ENCODE assay signal across 21 mouse cellular contexts in genomic region chr4:141930001-141930400, GRCm38 (mm10). TPM values are rescaled to one million over a fixed set of nuclear protein-coding genes. Genes with fewer than 3 reads are reported as not detected.
DNase-seq lines count a peak whose midpoint lies in the region; ATAC-seq and TF ChIP-seq lines count a peak whose summit lies in the region.
"Had no signal": no experiment of that assay in that cellular context is flagged by ENCODE, and none has a peak within 500 bp of the region (broad histone marks: within the 10 kb centered on the region; RNA-seq: fewer than 3 reads in every experiment).

No protein-coding gene starts in this region.

- H3K27me3 ChIP-seq in liver, adult 2 months (ENCODE audit: control insufficient read depth, insufficient read depth, low read length) = no peaks in the 10 kb centered on the region
- no peaks in the 10 kb centered on the region; the same call in 1 of the 2 replicates for H3K27me3 ChIP-seq in liver, embryonic 12.5 days (replicated peaks)
- H3K27me3 ChIP-seq in hindbrain, embryonic 11.5 days (ENCODE audit: control insufficient read depth, insufficient read depth, low read length) = no peaks in the 10 kb centered on the region
- H3K27me3 ChIP-seq: CH12.LX; forebrain, embryonic 13.5 days; heart, embryonic 15.5 days; hindbrain, embryonic 15.5 days; Patski had no signal

- TF ChIP-seq CTCF in liver, adult 2 months (IDR thresholded peaks at IDR 0.05; ENCODE audit: low read depth, low read length) = no peak

- peak overlapping the region; percentile 65; the same call in 1 of the 2 replicates for H3K9ac ChIP-seq in liver, adult 2 months (ENCODE audit: low read depth, low read length)
- H3K9ac ChIP-seq in liver, embryonic 12.5 days = no peak overlapping the region
- no peak overlapping the region for H3K9ac ChIP-seq in hindbrain, embryonic 11.5 days (ENCODE audit: low read depth, low read length)
- H3K9ac ChIP-seq: forebrain, embryonic 13.5 days; forebrain, postnatal 0 days; heart, embryonic 15.5 days; hindbrain, embryonic 15.5 days had no signal

- WGBS in liver, adult 2 months = 73% methylated on average over 11 of the region's 11 CpGs
- 67% methylated on average over 11 of the region's 11 CpGs for WGBS in liver, embryonic 12.5 days (ENCODE audit: insufficient replicate concordance)
- 88% methylated on average over 11 of the region's 11 CpGs for WGBS in hindbrain, embryonic 11.5 days

- TF ChIP-seq POLR2A in liver, adult 2 months (IDR thresholded peaks at IDR 0.05; ENCODE audit: extremely low read depth, insufficient read depth, low read length) = no peak

- H3K27ac ChIP-seq in liver, adult 2 months (replicated peaks; ENCODE audit: insufficient read depth, low read depth, low read length) = peak overlapping the region; percentile 59
- H3K27ac ChIP-seq in liver, embryonic 12.5 days = no peak overlapping the region
- no peak overlapping the region for H3K27ac ChIP-seq in hindbrain, embryonic 11.5 days (ENCODE audit: low read depth, low read length)
- H3K27ac ChIP-seq: heart, adult 2 months; heart, embryonic 15.5 days; hindbrain, embryonic 15.5 days had no signal

- H3K36me3 ChIP-seq in liver, adult 2 months (ENCODE audit: control insufficient read depth, insufficient read depth, low read length) = no peaks in the 10 kb centered on the region
- H3K36me3 ChIP-seq in liver, embryonic 12.5 days = no peaks in the 10 kb centered on the region
- H3K36me3 ChIP-seq in hindbrain, embryonic 11.5 days (ENCODE audit: control insufficient read depth, insufficient read depth, low read length) = no peaks in the 10 kb centered on the region
- H3K36me3 ChIP-seq: embryonic facial prominence, embryonic 10.5 days; heart, embryonic 15.5 days; hindbrain, embryonic 15.5 days had no signal

- DNase-seq in liver, adult 2 months (ENCODE audit: extremely low read depth, low read depth, low spot score) = no peak
- DNase-seq in cerebellum, adult 18-20 months = peak; percentile 24 to 30
- peak; percentile 19 for DNase-seq in cerebellum, adult 9-10 months
- DNase-seq in cerebellum, postnatal 36 days = peak; percentile 23 to 33
- DNase-seq in adrenal gland, postnatal 4 days (ENCODE audit: low spot score in 2 of 2) = no peak
- no peak for DNase-seq in hindbrain, embryonic 11.5 days (ENCODE audit: low spot score)
- DNase-seq: adrenal gland, postnatal 14 days; forebrain, postnatal 0 days; gastrocnemius, postnatal 14 days; heart, adult 2 months; heart, postnatal 14 days had no signal

- H3K4me3 ChIP-seq in liver, adult 2 months (ENCODE audit: insufficient read depth, low read depth, low read length) = no peak overlapping the region
- no peak overlapping the region for H3K4me3 ChIP-seq in liver, embryonic 12.5 days
- H3K4me3 ChIP-seq in hindbrain, embryonic 11.5 days (ENCODE audit: low read depth, low read length) = no peak overlapping the region
- H3K4me3 ChIP-seq: embryonic facial prominence, embryonic 10.5 days; forebrain, embryonic 13.5 days; heart, adult 2 months; heart, embryonic 15.5 days; hindbrain, embryonic 15.5 days had no signal

- H3K4me2 ChIP-seq in liver, embryonic 12.5 days = no peak overlapping the region
- H3K4me2 ChIP-seq in hindbrain, embryonic 11.5 days (replicated peaks; ENCODE audit: low read depth, low read length) = no peak overlapping the region
- H3K4me2 ChIP-seq: forebrain, embryonic 13.5 days; heart, embryonic 11.5 days; heart, embryonic 15.5 days; hindbrain, embryonic 15.5 days had no signal

- H3K9me3 ChIP-seq in liver, embryonic 12.5 days (replicated peaks) = no peaks in the 10 kb centered on the region
- H3K9me3 ChIP-seq in hindbrain, embryonic 11.5 days (ENCODE audit: control insufficient read depth, low read length) = no peaks in the 10 kb centered on the region
- H3K9me3 ChIP-seq: embryonic facial prominence, embryonic 10.5 days; forebrain, embryonic 13.5 days; heart, embryonic 15.5 days; hindbrain, embryonic 15.5 days had no signal

- H3K4me1 ChIP-seq in liver, adult 2 months (ENCODE audit: control insufficient read depth, insufficient read depth, low read length) = peaks cover 8% of the 10 kb centered on the region
- peaks cover 8% of the 10 kb centered on the region for H3K4me1 ChIP-seq in liver, embryonic 12.5 days
- peaks cover 8% of the 10 kb centered on the region; the same call in 1 of the 2 replicates for H3K4me1 ChIP-seq in hindbrain, embryonic 11.5 days (replicated peaks; ENCODE audit: control insufficient read depth, insufficient read depth, low read length)

- ATAC-seq in liver, embryonic 12.5 days = no peak
- ATAC-seq in hindbrain, embryonic 11.5 days (ENCODE audit: low FRiP score) = no peak
- ATAC-seq: activated CD4-positive, CD25-positive, alpha-beta regulatory T cell, adult 4 months; intestine, embryonic 16.5 days; Patski had no signal

- no peaks in the 10 kb centered on the region for H3K79me2 ChIP-seq in liver, adult 2 months (ENCODE audit: control insufficient read depth, insufficient read depth, low read length)

RNA-seq across cellular contexts. Expression of gene Efhd2, which starts 55.3 kb away (rescaled TPM):
- 13.1 and 15.0 TPM in 2 replicates for total RNA-seq in liver, adult 2 months (2014; rRNA removed)
- 40.7 and 46.1 TPM in 2 replicates for polyA plus RNA-seq in liver, adult 2 months (2012; rRNA removed)
- 75.0 and 75.6 TPM in 2 replicates for polyA plus RNA-seq in liver, embryonic 12.5 days (2016; fragmentation: Nextera tagmentation; extraction: Ambion mirVana)
- total RNA-seq in adrenal gland, postnatal 4 days (2021) = 10 to 100 TPM; 36.3 to 37.1 TPM
- 25.0 and 26.1 TPM in 2 replicates for polyA plus RNA-seq in hindbrain, embryonic 11.5 days (2014; fragmentation: Nextera tagmentation; extraction: Ambion mirVana)

Comparison
In these comparisons a context has a peak if more than half of its experiments do, and no peak if none do; other contexts are left out.
1. DNase-seq: peak in cerebellum, adult 18-20 months (2 of 2), cerebellum, adult 9-10 months (single experiment) and cerebellum, postnatal 36 days (2 of 2); none in liver, adult 2 months (single experiment), adrenal gland, postnatal 4 days (0 of 2) and hindbrain, embryonic 11.5 days (single experiment).